Mouse (Mus musculus): Measurements from ENCODE around the gene Pdpn. TPM values are rescaled to one million over a fixed set of nuclear protein-coding genes. Genes with fewer than 3 reads are reported as not detected.

Gene Pdpn
- polyA plus RNA-seq, 1 experiment from 2014 or later = 40.2 TPM

GRCm38 (mm10) chr4:143302279-143302890 is 3.0 kb upstream of the Pdpn start:
- H3K9me3 ChIP-seq (replicated peaks; ENCODE audit: control insufficient read depth, low read length, poor library complexity, severe bottlenecking) = no peaks in the 10 kb centered on the region
- ATAC-seq = no peak
- no peak overlapping the region for H3K4me2 ChIP-seq (ENCODE audit: low read length)
- no peak overlapping the region for H3K27ac ChIP-seq (ENCODE audit: low read length)
- peaks cover 4% of the 10 kb centered on the region for H3K27me3 ChIP-seq (ENCODE audit: control insufficient read depth, insufficient read depth, low read depth, low read length)
- H3K4me3 ChIP-seq (ENCODE audit: low read depth, low read length) = no peak overlapping the region
- 49% methylated on average over 11 of the region's 11 CpGs for WGBS
- no peak overlapping the region for H3K9ac ChIP-seq (ENCODE audit: low read depth, low read length)
- no peaks in the 10 kb centered on the region for H3K36me3 ChIP-seq (ENCODE audit: control insufficient read depth, insufficient read depth, low read length)
- H3K4me1 ChIP-seq (ENCODE audit: control insufficient read depth, insufficient read depth, low read length) = peaks cover 16% of the 10 kb centered on the region

- H3K4me2 ChIP-seq (ENCODE audit: low read length) = no peak overlapping the region
- 61% methylated on average over 4 of the region's 4 CpGs for WGBS
- H3K27ac ChIP-seq (ENCODE audit: low read length) = no peak overlapping the region
- H3K4me3 ChIP-seq (ENCODE audit: low read depth, low read length) = no peak overlapping the region
- no peaks in the 10 kb centered on the region for H3K9me3 ChIP-seq (replicated peaks; ENCODE audit: control insufficient read depth, low read length, poor library complexity, severe bottlenecking)
- no peak for ATAC-seq
- no peaks in the 10 kb centered on the region for H3K36me3 ChIP-seq (ENCODE audit: control insufficient read depth, insufficient read depth, low read length)
- peaks cover 22% of the 10 kb centered on the region for H3K4me1 ChIP-seq (ENCODE audit: control insufficient read depth, insufficient read depth, low read length)
- peaks cover 4% of the 10 kb centered on the region for H3K27me3 ChIP-seq (ENCODE audit: control insufficient read depth, insufficient read depth, low read depth, low read length)
- H3K9ac ChIP-seq (ENCODE audit: low read depth, low read length) = no peak overlapping the region
These were observed 2.5 kb upstream of the Pdpn start for GRCm38 (mm10) chr4:143301875-143302274.

- Histone ChIP-seq H3K4me3 (ENCODE audit: low read depth, low read length) (no peak overlapping the region), H3K36me3 (ENCODE audit: control insufficient read depth, insufficient read depth, low read length) (no peaks in the 10 kb centered on the region), H3K4me1 (ENCODE audit: control insufficient read depth, insufficient read depth, low read length) (peaks cover 22% of the 10 kb centered on the region), H3K4me2 (ENCODE audit: low read length) (no peak overlapping the region), H3K9ac (ENCODE audit: low read depth, low read length) (no peak overlapping the region), H3K27me3 (ENCODE audit: control insufficient read depth, insufficient read depth, low read depth, low read length) (peaks cover 4% of the 10 kb centered on the region), H3K27ac (ENCODE audit: low read length) (no peak overlapping the region), H3K9me3 (replicated peaks; ENCODE audit: control insufficient read depth, low read length, poor library complexity, severe bottlenecking) (no peaks in the 10 kb centered on the region)
- 72% methylated on average over 5 of the region's 5 CpGs for WGBS
- no peak for ATAC-seq
These were observed 1.7 kb upstream of the Pdpn start for GRCm38 (mm10) chr4:143301042-143301441.

GRCm38 (mm10) chr4:143300113-143300688 is 837 bp upstream of the Pdpn start:
- peak overlapping the region; percentile 59 for H3K4me2 ChIP-seq (ENCODE audit: low read length)
- H3K4me3 ChIP-seq (ENCODE audit: low read depth, low read length) = peak overlapping the region; percentile 36; the same call in 1 of the 2 replicates
- peaks cover 4% of the 10 kb centered on the region for H3K27me3 ChIP-seq (ENCODE audit: control insufficient read depth, insufficient read depth, low read depth, low read length)
- H3K4me1 ChIP-seq (ENCODE audit: control insufficient read depth, insufficient read depth, low read length) = peaks cover 22% of the 10 kb centered on the region
- 6% methylated on average over 12 of the region's 12 CpGs for WGBS
- no peak for ATAC-seq
- H3K9ac ChIP-seq (ENCODE audit: low read depth, low read length) = 0 out of 2 replicates have a peak overlapping the region, but pooled peaks have one; percentile 8
- H3K27ac ChIP-seq (ENCODE audit: low read length) = no peak overlapping the region
- no peaks in the 10 kb centered on the region for H3K9me3 ChIP-seq (replicated peaks; ENCODE audit: control insufficient read depth, low read length, poor library complexity, severe bottlenecking)
- no peaks in the 10 kb centered on the region for H3K36me3 ChIP-seq (ENCODE audit: control insufficient read depth, insufficient read depth, low read length)

GRCm38 (mm10) chr4:143298431-143299315 is 691 bp downstream of the Pdpn start:
- H3K9ac ChIP-seq (ENCODE audit: low read depth, low read length) = peak overlapping the region; percentile 13; the same call in 1 of the 2 replicates
- ATAC-seq = peak; percentile 36; the same call in 1 of the 2 replicates
- WGBS = 5% methylated on average over 23 of the region's 24 CpGs

GRCm38 (mm10) chr4:143297016-143297556 is 2.3 kb downstream of the Pdpn start:
- Histone ChIP-seq H3K9me3 (replicated peaks; ENCODE audit: control insufficient read depth, low read length, poor library complexity, severe bottlenecking) (no peaks in the 10 kb centered on the region), H3K4me1 (ENCODE audit: control insufficient read depth, insufficient read depth, low read length) (peaks cover 22% of the 10 kb centered on the region), H3K27ac (ENCODE audit: low read length) (peak overlapping the region; percentile 69), H3K9ac (ENCODE audit: low read depth, low read length) (peak overlapping the region; percentile 50), H3K4me2 (ENCODE audit: low read length) (peak overlapping the region; percentile 53), H3K4me3 (ENCODE audit: low read depth, low read length) (peak overlapping the region; percentile 29), H3K27me3 (ENCODE audit: control insufficient read depth, insufficient read depth, low read depth, low read length) (peaks cover 4% of the 10 kb centered on the region), H3K36me3 (ENCODE audit: control insufficient read depth, insufficient read depth, low read length) (no peaks in the 10 kb centered on the region)
- peak; percentile 69 for ATAC-seq
- 4% methylated on average over 12 of the region's 12 CpGs for WGBS

More at GRCm38 (mm10) chr4:143298431-143299315, 691 bp downstream of the Pdpn start:
- Histone ChIP-seq H3K9me3 (replicated peaks; ENCODE audit: control insufficient read depth, low read length, poor library complexity, severe bottlenecking) (no peaks in the 10 kb centered on the region), H3K36me3 (ENCODE audit: control insufficient read depth, insufficient read depth, low read length) (no peaks in the 10 kb centered on the region), H3K4me3 (ENCODE audit: low read depth, low read length) (peak overlapping the region; percentile 36), H3K27ac (ENCODE audit: low read length) (0 out of 2 replicates have a peak overlapping the region, but pooled peaks have one; percentile 25), H3K4me2 (ENCODE audit: low read length) (peak overlapping the region; percentile 59), H3K4me1 (ENCODE audit: control insufficient read depth, insufficient read depth, low read length) (peaks cover 22% of the 10 kb centered on the region), H3K27me3 (ENCODE audit: control insufficient read depth, insufficient read depth, low read depth, low read length) (peaks cover 4% of the 10 kb centered on the region)

GRCm38 (mm10) chr4:143296153-143296552 is 3.2 kb downstream of the Pdpn start:
- Histone ChIP-seq H3K9me3 (replicated peaks; ENCODE audit: control insufficient read depth, low read length, poor library complexity, severe bottlenecking) (no peaks in the 10 kb centered on the region), H3K4me2 (ENCODE audit: low read length) (no peak overlapping the region; the same call in 1 of the 2 replicates), H3K9ac (ENCODE audit: low read depth, low read length) (no peak overlapping the region), H3K27ac (ENCODE audit: low read length) (no peak overlapping the region), H3K36me3 (ENCODE audit: control insufficient read depth, insufficient read depth, low read length) (no peaks in the 10 kb centered on the region), H3K4me3 (ENCODE audit: low read depth, low read length) (no peak overlapping the region), H3K27me3 (ENCODE audit: control insufficient read depth, insufficient read depth, low read depth, low read length) (peaks cover 4% of the 10 kb centered on the region), H3K4me1 (ENCODE audit: control insufficient read depth, insufficient read depth, low read length) (peaks cover 22% of the 10 kb centered on the region)
- 63% methylated on average over 5 of the region's 5 CpGs for WGBS
- no peak for ATAC-seq

GRCm38 (mm10) chr4:143294324-143294723 is 5.0 kb downstream of the Pdpn start:
- Histone ChIP-seq H3K27ac (ENCODE audit: low read length) (no peak overlapping the region), H3K4me2 (ENCODE audit: low read length) (no peak overlapping the region), H3K27me3 (ENCODE audit: control insufficient read depth, insufficient read depth, low read depth, low read length) (no peaks in the 10 kb centered on the region), H3K4me1 (ENCODE audit: control insufficient read depth, insufficient read depth, low read length) (peaks cover 16% of the 10 kb centered on the region), H3K4me3 (ENCODE audit: low read depth, low read length) (no peak overlapping the region), H3K9me3 (replicated peaks; ENCODE audit: control insufficient read depth, low read length, poor library complexity, severe bottlenecking) (no peaks in the 10 kb centered on the region), H3K9ac (ENCODE audit: low read depth, low read length) (no peak overlapping the region), H3K36me3 (ENCODE audit: control insufficient read depth, insufficient read depth, low read length) (no peaks in the 10 kb centered on the region)
- WGBS = 60% methylated on average over 6 of the region's 6 CpGs
- no peak for ATAC-seq
